Mouse (Mus musculus) cerebellum, postnatal 14 days (tissue): ENCODE measurements around the gene Cox5b.

Experiments
- DNase-seq, 2 experiments: peaks; one replicate each; pipeline ENCODE4 v3.0.0; 2021; ENCODE audit warnings: mixed read lengths in 2 of 2

The Cox5b gene

GRCm38 (mm10) chr1:36690671-36691235 lies 496 bp upstream of the Cox5b start:
- no peak for DNase-seq

GRCm38 (mm10) chr1:36694871-36695270 lies 3.6 kb downstream of the Cox5b start:
- no peak for DNase-seq

- no peak for DNase-seq
Measured at GRCm38 (mm10) chr1:36696411-36696810, 5.2 kb downstream of the Cox5b start.

GRCm38 (mm10) chr1:36697030-36697429 lies 5.8 kb downstream of the Cox5b start:
- no peak for DNase-seq

- DNase-seq = peak in 1 of 2 experiments; percentile 5
Measured at GRCm38 (mm10) chr1:36707166-36707565, 15.9 kb downstream of the Cox5b start.

GRCm38 (mm10) chr1:36707797-36708196 lies 16.5 kb downstream of the Cox5b start:
- no peak for DNase-seq

- DNase-seq = peak in 1 of 2 experiments; percentile 4
Measured at GRCm38 (mm10) chr1:36708626-36709025, 17.4 kb downstream of the Cox5b start.

- peak; percentile 57 to 58 for DNase-seq
Measured at GRCm38 (mm10) chr1:36709055-36709853, 18.0 kb downstream of the Cox5b start.

- DNase-seq = peak; percentile 99
Measured at GRCm38 (mm10) chr1:36709854-36710280, 18.6 kb downstream of the Cox5b start, which contains the start of gene 4933424G06Rik. Gene 4933424G06Rik, plus strand, starts transcription at chr1:36710149.

GRCm38 (mm10) chr1:36711104-36711503 lies 19.9 kb downstream of the Cox5b start:
- DNase-seq = no peak

- DNase-seq = no peak
Measured at GRCm38 (mm10) chr1:36714311-36714710, 23.1 kb downstream of the Cox5b start, which contains the start of gene Actr1b. Gene Actr1b, minus strand, starts transcription at chr1:36714422.

- DNase-seq = no peak
Measured at GRCm38 (mm10) chr1:36718786-36719185, 27.5 kb downstream of the Cox5b start.

GRCm38 (mm10) chr1:36723146-36724056 lies 32.2 kb downstream of the Cox5b start:
- no peak for DNase-seq

- no peak for DNase-seq
Measured at GRCm38 (mm10) chr1:36724057-36724431, 32.8 kb downstream of the Cox5b start.

- DNase-seq = peak; percentile 91 to 94
Measured at GRCm38 (mm10) chr1:36737300-36737699, 46.1 kb downstream of the Cox5b start.

- DNase-seq = no peak
Measured at GRCm38 (mm10) chr1:36739231-36739630, 48.0 kb downstream of the Cox5b start.

- DNase-seq = no peak
Measured at GRCm38 (mm10) chr1:36743046-36743445, 51.8 kb downstream of the Cox5b start.
